In genomic region chr2:158207848-158208247, GRCm38 (mm10) we compare ENCODE assay signal across 8 mouse cellular contexts. TPM values are rescaled to one million over a fixed set of nuclear protein-coding genes. Genes with fewer than 3 reads are reported as not detected.
DNase-seq lines count a peak whose midpoint lies in the region; ATAC-seq and TF ChIP-seq lines count a peak whose summit lies in the region.
"Had no signal": no experiment of that assay in that cellular context is flagged by ENCODE, and none has a peak within 500 bp of the region (broad histone marks: within the 10 kb centered on the region; RNA-seq: fewer than 3 reads in every experiment).

No protein-coding gene starts in this region.

- peak; percentile 72 for DNase-seq in ES-CJ7 (ENCODE audit: low read depth, low spot score)
- peak; percentile 68 to 75 for DNase-seq in adrenal gland, adult 18-20 months (ENCODE audit: low spot score in 2 of 2)
- peak; percentile 74 for DNase-seq in embryonic facial prominence, embryonic 10.5 days (ENCODE audit: low spot score)
- peak; percentile 80 to 81 for DNase-seq in heart, postnatal 36 days
- peak; percentile 77 for DNase-seq in layer of hippocampus, adult 11-12 months (ENCODE audit: low spot score)
- DNase-seq in lung, postnatal 0 days (ENCODE audit: low spot score) = peak; percentile 79
- peak; percentile 76 for DNase-seq in right cerebral cortex, adult 2 months (ENCODE audit: low spot score in 2 of 2)

- peak; percentile 53 for ATAC-seq in lung, postnatal 0 days

- 11% methylated on average over 12 of the region's 12 CpGs for WGBS in embryonic facial prominence, embryonic 10.5 days
- WGBS in lung, postnatal 0 days = 5% methylated on average over 12 of the region's 12 CpGs

- no peak for TF ChIP-seq EP300 in lung, postnatal 0 days (IDR thresholded peaks at IDR 0.05)

- intact Hi-C loops in heart, postnatal 36 days (cut with DNase I) = loop anchor here (1.0 to 2.0 kb wide), 3 partner anchors 51 to 141 kb away; partner anchors contain the start of gene Bpi

- peak; percentile 98 for TF ChIP-seq CTCF in lung, postnatal 0 days (IDR thresholded peaks at IDR 0.05)

- H3K4me1 ChIP-seq in embryonic facial prominence, embryonic 10.5 days = peaks cover 27% of the 10 kb centered on the region
- no peaks in the 10 kb centered on the region for H3K4me1 ChIP-seq in lung, postnatal 0 days (ENCODE audit: insufficient read depth, low read depth, low read length)

- peaks cover 6% of the 10 kb centered on the region; the same call in 1 of the 2 replicates for H3K27me3 ChIP-seq in embryonic facial prominence, embryonic 10.5 days (replicated peaks; ENCODE audit: low read depth, poor library complexity, severe bottlenecking)
- no peaks in the 10 kb centered on the region for H3K27me3 ChIP-seq in lung, postnatal 0 days (replicated peaks; ENCODE audit: insufficient read depth, low read length)
- H3K27me3 ChIP-seq: limb, embryonic 15.5 days had no signal

- no peak overlapping the region for H3K27ac ChIP-seq in embryonic facial prominence, embryonic 10.5 days (replicated peaks)
- no peak overlapping the region for H3K27ac ChIP-seq in lung, postnatal 0 days (ENCODE audit: low read length)

- H3K9me3 ChIP-seq in embryonic facial prominence, embryonic 10.5 days = no peaks in the 10 kb centered on the region
- no peaks in the 10 kb centered on the region for H3K9me3 ChIP-seq in lung, postnatal 0 days (ENCODE audit: low read length)
- H3K9me3 ChIP-seq: limb, embryonic 15.5 days had no signal

- H3K9ac ChIP-seq in lung, postnatal 0 days (replicated peaks; ENCODE audit: low read depth) = no peak overlapping the region
- H3K9ac ChIP-seq: limb, embryonic 15.5 days had no signal

- H3K36me3 ChIP-seq in embryonic facial prominence, embryonic 10.5 days (replicated peaks) = no peaks in the 10 kb centered on the region
- no peaks in the 10 kb centered on the region for H3K36me3 ChIP-seq in lung, postnatal 0 days (ENCODE audit: insufficient read depth, low read length)

- no peak overlapping the region for H3K4me3 ChIP-seq in embryonic facial prominence, embryonic 10.5 days
- H3K4me3 ChIP-seq in lung, postnatal 0 days (ENCODE audit: low read depth, low read length) = no peak overlapping the region
- H3K4me3 ChIP-seq: limb, embryonic 15.5 days had no signal

- no peak overlapping the region for H3K4me2 ChIP-seq in lung, postnatal 0 days (replicated peaks; ENCODE audit: low read depth, low read length)
- H3K4me2 ChIP-seq: limb, embryonic 15.5 days had no signal

RNA-seq across cellular contexts. Expression of gene D630003M21Rik, which starts 21.2 kb away (rescaled TPM):
- 1 to 10 TPM; 1.6 to 1.7 TPM for total RNA-seq in adrenal gland, adult 18-20 months (2021)
- 3.1 TPM in 2 replicates for polyA plus RNA-seq in embryonic facial prominence, embryonic 10.5 days (2016; fragmentation: Nextera tagmentation; extraction: Ambion mirVana)
- total RNA-seq in heart, postnatal 36 days (2021) = 1 to 10 TPM; 5.6 to 6.2 TPM
- polyA plus RNA-seq in lung, postnatal 0 days (2015; fragmentation: Nextera tagmentation; extraction: Ambion mirVana) = 0.85 and 0.87 TPM in 2 replicates

RNA-seq across cellular contexts. Expression of gene Bpi, which starts 50.0 kb away (rescaled TPM):
- total RNA-seq in adrenal gland, adult 18-20 months (2021) = not detected
- not detected in 2 replicates for polyA plus RNA-seq in embryonic facial prominence, embryonic 10.5 days (2016; fragmentation: Nextera tagmentation; extraction: Ambion mirVana)
- not detected for total RNA-seq in heart, postnatal 36 days (2021)
- polyA plus RNA-seq in lung, postnatal 0 days (2015; fragmentation: Nextera tagmentation; extraction: Ambion mirVana) = not detected in 2 replicates
- polyA plus RNA-seq: limb, embryonic 15.5 days had no signal
